Mouse (Mus musculus) lung, adult 2 months (tissue): ENCODE results near the gene Drc1. TPM values are rescaled to one million over a fixed set of nuclear protein-coding genes. Genes with fewer than 3 reads are reported as not detected.

Experiments used
- DNase-seq: peaks from one replicate; pipeline ENCODE4 v3.0.0; 2022
- H3K4me1 ChIP-seq: fragments of 200-500 bp; 2 replicates; pipeline ENCODE4 v1.6.1; 2011; ENCODE audit warnings: low read length; ENCODE audit not compliant: control insufficient read depth, insufficient read depth
- H3K4me3 ChIP-seq: fragments of 200-500 bp; replicated peaks from 2 replicates; pipeline ENCODE3; 2011; ENCODE audit warnings: low read depth, mild to moderate bottlenecking, control low read depth, low read length; ENCODE audit errors: extremely low read depth
- CTCF ChIP-seq: fragments of 200-500 bp; IDR thresholded peaks from 2 replicates; pipeline ENCODE4 v1.5.1; 2011; ENCODE audit warnings: mild to moderate bottlenecking, low read length, control low read depth; ENCODE audit not compliant: insufficient read depth
- POLR2A ChIP-seq: fragments of 200-500 bp; IDR thresholded peaks from 2 replicates; pipeline ENCODE4 v1.6.1; 2011; ENCODE audit warnings: low read depth, mild to moderate bottlenecking, control low read depth, low read length, borderline replicate concordance; ENCODE audit errors: extremely low read depth
- WGBS: fragments of 180-500 bp; shearing (Covaris S2); methylation state at CpG from one replicate; pipeline ENCODE4 v1.1.7; 2018; 5-methylcytosine and 5-hydroxymethylcytosine counted together
- polyA plus RNA-seq: library from polyadenylated mRNA; depleted of rRNA; stranded (reverse); fragments of >200 nt; gene quantifications from 2 replicates; pipeline ENCODE4 v1.2.3, GENCODE M21; 2012; rRNA removed

Gene Drc1
- polyA plus RNA-seq, 1 experiment, result 3.1 TPM

DNA sequence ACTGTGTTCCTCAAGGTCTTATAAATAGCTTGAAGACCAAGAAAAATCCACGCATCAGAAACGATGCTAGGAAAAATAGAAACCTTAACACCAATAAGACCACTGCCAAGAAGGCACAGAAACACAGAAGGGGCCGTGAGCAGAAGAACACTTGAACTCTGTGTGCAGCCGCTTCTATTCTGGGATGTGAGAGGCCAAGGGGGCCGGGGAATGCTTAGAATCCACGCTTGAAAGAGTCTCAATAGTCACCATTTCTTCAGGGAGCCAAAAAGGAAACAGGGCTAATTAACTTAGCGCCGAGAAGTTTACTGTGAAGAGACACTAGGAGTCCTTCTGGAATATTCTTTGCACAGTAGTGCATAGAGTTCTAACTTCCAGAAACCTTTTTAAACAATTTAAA is 120.0 kb downstream of the Drc1 start:
- Histone ChIP-seq H3K4me1 (no peaks in the 10 kb centered on the region), H3K4me3 (no peak overlapping the region)
- WGBS, result 39% methylated on average over 8 of the region's 8 CpGs
- TF ChIP-seq CTCF (no peak), POLR2A (no peak)
- DNase-seq, result no peak

DNA sequence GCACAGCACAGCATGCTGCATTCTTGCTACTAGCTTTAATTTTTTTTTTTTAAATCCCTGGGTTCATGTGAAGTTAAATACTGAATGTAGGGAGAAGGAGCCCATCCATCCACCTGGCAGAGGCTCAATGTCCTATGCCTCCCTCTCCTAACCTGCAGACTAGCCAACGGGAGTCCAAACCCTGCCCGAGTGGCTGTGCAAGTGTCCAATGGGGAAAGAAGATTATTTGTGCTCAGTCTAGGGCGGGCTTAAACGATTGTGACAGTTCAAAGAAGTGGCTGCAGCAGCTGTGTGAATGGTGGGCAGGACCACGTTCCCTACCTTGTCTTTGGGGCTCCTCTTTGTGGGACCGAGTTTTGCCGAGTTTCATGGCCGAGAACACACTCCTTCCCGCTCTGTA is 125.7 kb downstream of the Drc1 start:
- TF ChIP-seq POLR2A (no peak), CTCF (no peak)
- H3K4me1 ChIP-seq, result no peaks in the 10 kb centered on the region
- H3K4me3 ChIP-seq, result no peak overlapping the region
- no peak for DNase-seq
- 30% methylated on average over 9 of the region's 9 CpGs for WGBS

DNA sequence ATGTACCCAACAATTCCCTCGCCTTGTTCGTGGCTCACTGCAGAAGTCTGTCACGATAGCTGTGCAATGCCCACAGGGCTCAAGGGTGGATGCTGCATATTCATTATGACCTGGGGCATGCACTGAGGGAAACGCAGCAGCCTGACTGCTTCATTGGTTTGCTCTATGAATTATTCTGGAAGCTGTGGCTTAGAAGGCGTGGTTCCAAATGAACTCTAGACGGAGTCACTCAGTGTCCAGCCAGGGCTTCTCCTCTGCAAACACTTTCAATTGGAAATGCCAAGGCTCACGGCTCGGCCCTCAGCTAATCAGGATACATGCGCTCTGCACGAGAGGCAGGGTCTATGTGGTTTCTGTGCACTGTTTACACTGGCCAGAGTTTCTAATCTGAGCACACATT is 130.3 kb downstream of the Drc1 start:
- Histone ChIP-seq H3K4me3 (no peak overlapping the region), H3K4me1 (no peaks in the 10 kb centered on the region)
- 63% methylated on average over 10 of the region's 10 CpGs for WGBS
- no peak for DNase-seq
- TF ChIP-seq POLR2A (no peak), CTCF (no peak)

GRCm38 (mm10) chr5:30415381-30415780 is 134.2 kb downstream of the Drc1 start:
- TF ChIP-seq CTCF, result no peak
- TF ChIP-seq POLR2A, result no peak
- 38% methylated on average over 2 of the region's 2 CpGs for WGBS
- DNase-seq, result no peak
- Histone ChIP-seq H3K4me3 (no peak overlapping the region), H3K4me1 (no peaks in the 10 kb centered on the region)

- no peak for DNase-seq
Measured at GRCm38 (mm10) chr5:30415876-30416275, 134.7 kb downstream of the Drc1 start.

More at GRCm38 (mm10) chr5:30415876-30416275, 134.7 kb downstream of the Drc1 start:
- WGBS, result 69% methylated on average over 4 of the region's 4 CpGs
- no peak overlapping the region for H3K4me3 ChIP-seq
- no peaks in the 10 kb centered on the region for H3K4me1 ChIP-seq
- no peak for TF ChIP-seq POLR2A

Other genes starting within 250 kb of the Drc1 start
- gene Tyms, start 207.8 kb upstream of the Drc1 start, polyA plus RNA-seq, result 9.7 and 12.2 TPM in 2 replicates
- gene Garem2, start 176.2 kb upstream of the Drc1 start, polyA plus RNA-seq, result 0.09 and 0.15 TPM in 2 replicates
- gene 3110082J24Rik, start 175.3 kb upstream of the Drc1 start, polyA plus RNA-seq, result not detected in 2 replicates
- gene Hadha, start 126.2 kb upstream of the Drc1 start, polyA plus RNA-seq, result 36.2 and 64.3 TPM in 2 replicates
- 49.3 and 112 TPM in 2 replicates for gene Hadhb, start 126.1 kb upstream of the Drc1 start, polyA plus RNA-seq
- 0.15 and 0.27 TPM in 2 replicates for gene Adgrf3, start 75.7 kb upstream of the Drc1 start, polyA plus RNA-seq
- 20.4 and 33.5 TPM in 2 replicates for gene Selenoi, start 48.8 kb upstream of the Drc1 start, polyA plus RNA-seq
- 0.26 TPM in 2 replicates for gene Otof, start 180.5 kb downstream of the Drc1 start, polyA plus RNA-seq
- 24.4 and 25.3 TPM in 2 replicates for gene 1700001C02Rik, start 184.7 kb downstream of the Drc1 start, polyA plus RNA-seq